ENCODE assay signal across 32 mouse cellular contexts in the genomic region with DNA sequence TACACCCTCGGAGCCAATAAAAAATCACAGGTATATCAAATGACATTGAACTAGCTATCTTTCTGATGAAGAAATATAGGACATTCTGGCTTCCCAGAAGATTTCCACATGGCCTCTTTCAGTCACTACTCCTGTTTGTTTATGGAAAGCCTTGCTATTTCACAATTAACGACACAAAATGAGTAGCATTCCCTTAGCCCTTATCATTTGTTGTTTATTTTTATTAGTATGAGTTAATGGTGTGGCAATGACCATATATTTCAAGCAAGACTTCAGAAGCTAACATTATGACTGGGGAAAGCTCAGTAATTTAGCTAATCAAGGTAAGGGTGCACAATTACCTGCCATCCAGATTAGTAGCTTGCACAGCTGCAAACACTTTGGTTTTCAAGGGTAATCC. TPM values are rescaled to one million over a fixed set of nuclear protein-coding genes. Genes with fewer than 3 reads are reported as not detected.
DNase-seq lines count a peak whose midpoint lies in the region; ATAC-seq lines count a peak whose summit lies in the region.
"Had no signal": no experiment of that assay in that cellular context is flagged by ENCODE, and none has a peak within 500 bp of the region (broad histone marks: within the 10 kb centered on the region; RNA-seq: fewer than 3 reads in every experiment).

No protein-coding gene starts in this region.

- H3K4me3 ChIP-seq in embryonic facial prominence, embryonic 11.5 days (ENCODE audit: low read depth, low read length), result no peak overlapping the region
- H3K4me3 ChIP-seq in embryonic facial prominence, embryonic 10.5 days, result no peak overlapping the region
- H3K4me3 ChIP-seq in lung, embryonic 16.5 days (ENCODE audit: low read length), result no peak overlapping the region
- H3K4me3 ChIP-seq: embryonic facial prominence, embryonic 12.5 days; embryonic facial prominence, embryonic 15.5 days; heart, adult 2 months; heart, embryonic 10.5 days; heart, embryonic 13.5 days had no signal

- no peak overlapping the region for H3K9ac ChIP-seq in embryonic facial prominence, embryonic 11.5 days (replicated peaks; ENCODE audit: low read length)
- no peak overlapping the region for H3K9ac ChIP-seq in lung, embryonic 16.5 days (ENCODE audit: low read length)
- H3K9ac ChIP-seq: embryonic facial prominence, embryonic 12.5 days; embryonic facial prominence, embryonic 15.5 days; forebrain, postnatal 0 days; heart, embryonic 13.5 days; hindbrain, embryonic 14.5 days had no signal

- peak; percentile 27 for DNase-seq in embryonic facial prominence, embryonic 11.5 days (ENCODE audit: low spot score)
- DNase-seq in embryonic facial prominence, embryonic 10.5 days (ENCODE audit: low spot score), result no peak
- DNase-seq in lung, postnatal 36 days, result no peak
- peak; percentile 54 for DNase-seq in hindlimb bud, embryonic 11.5 days (ENCODE audit: extremely low spot score, low read depth, low spot score)
- DNase-seq in layer of hippocampus, adult 8-10 months (ENCODE audit: low spot score in 2 of 2), result no peak
- DNase-seq: adrenal gland, adult 2 months; adrenal gland, postnatal 14 days; cerebellum, adult 11 months; cerebellum, adult 2 months; cerebellum, adult 9-11 months; cerebellum, postnatal 25 days; forebrain, postnatal 0 days; gastrocnemius, postnatal 10 days; gastrocnemius, postnatal 36 days; heart, adult 2 months; heart, postnatal 14 days; heart, postnatal 4 days had no signal

- H3K27me3 ChIP-seq in embryonic facial prominence, embryonic 11.5 days (ENCODE audit: control insufficient read depth, insufficient read depth, low read length), result no peaks in the 10 kb centered on the region
- H3K27me3 ChIP-seq in embryonic facial prominence, embryonic 10.5 days (replicated peaks; ENCODE audit: low read depth, poor library complexity, severe bottlenecking), result no peaks in the 10 kb centered on the region
- no peaks in the 10 kb centered on the region for H3K27me3 ChIP-seq in lung, embryonic 16.5 days (ENCODE audit: control insufficient read depth, insufficient read depth, low read depth, low read length)
- H3K27me3 ChIP-seq: embryonic facial prominence, embryonic 12.5 days; embryonic facial prominence, embryonic 15.5 days; heart, embryonic 13.5 days had no signal

- ATAC-seq in embryonic facial prominence, embryonic 11.5 days (replicated peaks; ENCODE audit: insufficient number of reproducible peaks, low FRiP score, low TSS enrichment, low read depth), result no peak
- peak; percentile 54; the same call in 1 of the 2 replicates for ATAC-seq in lung, embryonic 16.5 days (ENCODE audit: low read depth)
- ATAC-seq: CD4-positive, CD25-positive, alpha-beta regulatory T cell, adult 4 months; forebrain, embryonic 14.5 days; forebrain, postnatal 0 days; hindbrain, postnatal 0 days had no signal

- H3K4me1 ChIP-seq in embryonic facial prominence, embryonic 11.5 days (ENCODE audit: control insufficient read depth, insufficient read depth, low read length), result no peaks in the 10 kb centered on the region
- H3K4me1 ChIP-seq in embryonic facial prominence, embryonic 10.5 days, result no peaks in the 10 kb centered on the region
- H3K4me1 ChIP-seq in lung, embryonic 16.5 days (replicated peaks; ENCODE audit: control insufficient read depth, insufficient read depth, low read length), result no peaks in the 10 kb centered on the region
- H3K4me1 ChIP-seq: embryonic facial prominence, embryonic 12.5 days; embryonic facial prominence, embryonic 15.5 days; heart, embryonic 10.5 days; heart, embryonic 13.5 days had no signal

- WGBS in embryonic facial prominence, embryonic 11.5 days, result 50% methylated on average over 2 of the region's 2 CpGs
- WGBS in embryonic facial prominence, embryonic 10.5 days, result 54% methylated on average over 2 of the region's 2 CpGs
- 42% methylated on average over 2 of the region's 2 CpGs for WGBS in lung, embryonic 16.5 days

- no peaks in the 10 kb centered on the region for H3K36me3 ChIP-seq in embryonic facial prominence, embryonic 11.5 days (replicated peaks; ENCODE audit: control insufficient read depth, insufficient read depth, low read depth, low read length)
- H3K36me3 ChIP-seq in embryonic facial prominence, embryonic 10.5 days (replicated peaks), result no peaks in the 10 kb centered on the region
- no peaks in the 10 kb centered on the region for H3K36me3 ChIP-seq in lung, embryonic 16.5 days (ENCODE audit: control insufficient read depth, insufficient read depth, low read length)
- H3K36me3 ChIP-seq: embryonic facial prominence, embryonic 12.5 days; embryonic facial prominence, embryonic 15.5 days; heart, embryonic 10.5 days; heart, embryonic 13.5 days had no signal

- H3K27ac ChIP-seq in embryonic facial prominence, embryonic 11.5 days (replicated peaks; ENCODE audit: low read depth, low read length), result no peak overlapping the region
- no peak overlapping the region for H3K27ac ChIP-seq in embryonic facial prominence, embryonic 10.5 days (replicated peaks)
- H3K27ac ChIP-seq in lung, embryonic 16.5 days (ENCODE audit: low read length), result no peak overlapping the region
- H3K27ac ChIP-seq: embryonic facial prominence, embryonic 12.5 days; embryonic facial prominence, embryonic 15.5 days; heart, adult 2 months; heart, embryonic 10.5 days; heart, embryonic 13.5 days; hindbrain, embryonic 14.5 days; hindbrain, postnatal 0 days had no signal

- H3K4me2 ChIP-seq in embryonic facial prominence, embryonic 11.5 days (ENCODE audit: low read depth, low read length), result no peak overlapping the region
- H3K4me2 ChIP-seq in lung, embryonic 16.5 days (ENCODE audit: low read depth, low read length), result no peak overlapping the region
- H3K4me2 ChIP-seq: embryonic facial prominence, embryonic 12.5 days; embryonic facial prominence, embryonic 15.5 days; heart, embryonic 13.5 days; hindbrain, embryonic 14.5 days had no signal

- no peaks in the 10 kb centered on the region for H3K9me3 ChIP-seq in embryonic facial prominence, embryonic 11.5 days (replicated peaks; ENCODE audit: control insufficient read depth, low read length)
- H3K9me3 ChIP-seq in embryonic facial prominence, embryonic 10.5 days, result no peaks in the 10 kb centered on the region
- no peaks in the 10 kb centered on the region for H3K9me3 ChIP-seq in lung, embryonic 16.5 days (ENCODE audit: control insufficient read depth, low read length)
- H3K9me3 ChIP-seq: embryonic facial prominence, embryonic 12.5 days; embryonic facial prominence, embryonic 15.5 days; heart, embryonic 10.5 days; heart, embryonic 13.5 days had no signal

RNA-seq across cellular contexts. Expression of a gene that starts 56.8 kb away (rescaled TPM):
- polyA plus RNA-seq in embryonic facial prominence, embryonic 11.5 days (2014; fragmentation: Nextera tagmentation; extraction: Ambion mirVana), result 0.53 and 1.1 TPM in 2 replicates
- 0.13 and 0.34 TPM in 2 replicates for polyA plus RNA-seq in embryonic facial prominence, embryonic 10.5 days (2016; fragmentation: Nextera tagmentation; extraction: Ambion mirVana)
- polyA plus RNA-seq in lung, embryonic 16.5 days (2015; fragmentation: Nextera tagmentation; extraction: Ambion mirVana), result 0.13 and 0.15 TPM in 2 replicates
- total RNA-seq in layer of hippocampus, adult 8-10 months (2022), result under 1 TPM; 0.28 to 0.48 (median 0.36) TPM
- total RNA-seq: adrenal gland, adult 2 months; adrenal gland, postnatal 14 days; common myeloid progenitor, adult 5-6 weeks; gastrocnemius, postnatal 36 days; granulocyte monocyte progenitor cell, adult 5-6 weeks; heart, adult 2 months; heart, postnatal 14 days; heart, postnatal 4 days; MEL had no signal
- polyA plus RNA-seq: adrenal gland, adult 2 months; C2C12; CD4-positive, CD25-positive, alpha-beta regulatory T cell, adult 4 months; cerebellum, adult 2 months; heart, adult 2 months; heart, embryonic 10.5 days; heart, embryonic 16.5 days; intestine, embryonic 14.5 days had no signal

Comparison
In these comparisons a context has a peak if more than half of its experiments do, and no peak if none do; other contexts are left out.
1. DNase-seq: peak in embryonic facial prominence, embryonic 11.5 days (single experiment) and hindlimb bud, embryonic 11.5 days (single experiment); none in embryonic facial prominence, embryonic 10.5 days (single experiment), lung, postnatal 36 days (single experiment) and layer of hippocampus, adult 8-10 months (0 of 2).